Mouse (Mus musculus) ES-Bruce4 (cell line): ENCODE measurements at regions not wholly inside any gene's neighbourhood (a gene's known extent, or its start where the extent isn't known, plus 50 kb on each side); places are given as distances from the start of the nearest gene placed in this dataset.

ENCODE experiments used
- CTCF ChIP-seq: IDR thresholded peaks from one replicate; pipeline ENCODE4 v1.8.1; 2011; ENCODE audit warnings: low read depth, low read length
- POLR2A ChIP-seq: IDR thresholded peaks from one replicate; pipeline ENCODE4 v1.8.1; 2011; ENCODE audit warnings: low read length; ENCODE audit not compliant: insufficient read depth

- TF ChIP-seq CTCF (no peak), POLR2A (no peak)
Measured at GRCm38 (mm10) chr13:28629431-28630331, 323.8 kb downstream of the Sox4 start.
